Mouse (Mus musculus) right cerebral cortex, postnatal 10 days (tissue): ENCODE measurements around the gene Lefty1.
"Not testable (repeated sequence)": the region's sequence is repeated elsewhere in the genome, so short reads cannot be mapped to it uniquely, and the experiment has no call there.

ENCODE experiments used
- DNase-seq, 2 experiments: peaks; one replicate each; pipeline ENCODE4 v3.0.0; 2021; ENCODE audit warnings: low spot score in 2 of 2

Lefty1 gene

GRCm38 (mm10) chr1:180952808-180953207 is 18.0 kb downstream of the Lefty1 start:
- no peak for DNase-seq

GRCm38 (mm10) chr1:180956401-180956800 is 21.6 kb downstream of the Lefty1 start:
- no peak for DNase-seq

- DNase-seq = no peak
Observed at GRCm38 (mm10) chr1:180956973-180957381, 22.2 kb downstream of the Lefty1 start.

- DNase-seq = no peak
Observed at GRCm38 (mm10) chr1:180957989-180958388, 23.2 kb downstream of the Lefty1 start.

GRCm38 (mm10) chr1:180958797-180959196 is 24.0 kb downstream of the Lefty1 start:
- DNase-seq = no peak

GRCm38 (mm10) chr1:180965786-180966185 is 31.0 kb downstream of the Lefty1 start:
- no peak for DNase-seq

GRCm38 (mm10) chr1:180966542-180966941 is 31.7 kb downstream of the Lefty1 start:
- no peak for DNase-seq

- DNase-seq = no peak
Observed at GRCm38 (mm10) chr1:180967261-180967660, 32.4 kb downstream of the Lefty1 start.

- no peak for DNase-seq
Observed at GRCm38 (mm10) chr1:180972941-180973340, 38.1 kb downstream of the Lefty1 start.

- no peak for DNase-seq
Observed at GRCm38 (mm10) chr1:180974126-180974746, 39.4 kb downstream of the Lefty1 start.

- DNase-seq = no peak
Observed at GRCm38 (mm10) chr1:180976110-180976679, 41.4 kb downstream of the Lefty1 start.

GRCm38 (mm10) chr1:180979484-180980251 is 44.8 kb downstream of the Lefty1 start:
- DNase-seq = no peak

- no peak for DNase-seq
Observed at GRCm38 (mm10) chr1:180980464-180980863, 45.6 kb downstream of the Lefty1 start.

- DNase-seq = not testable (repeated sequence)
Observed at GRCm38 (mm10) chr1:180981298-180982046, 46.6 kb downstream of the Lefty1 start.

GRCm38 (mm10) chr1:180986701-180987100 is 51.9 kb downstream of the Lefty1 start:
- no peak for DNase-seq

- DNase-seq = peak; percentile 75 to 88
Observed at GRCm38 (mm10) chr1:180987759-180988158, 52.9 kb downstream of the Lefty1 start.
